Mouse (Mus musculus): ENCODE data around the gene Zbtb22. TPM values are rescaled to one million over a fixed set of nuclear protein-coding genes. Genes with fewer than 3 reads are reported as not detected.

Zbtb22 gene
- polyA plus RNA-seq, 3 experiments from 2014 or later, result 3.7 to 6.8 (median 4.8) TPM

Other genes starting within 250 kb of the Zbtb22 start
- 100 to 1,000 TPM; 269 to 417 (median 346) TPM for gene Hnrnpm, start 229.0 kb upstream of the Zbtb22 start, polyA plus RNA-seq (2017; shearing (Covaris generic))
- 10 to 100 TPM; 22.4 to 38.0 (median 23.1) TPM for gene March2, start 197.2 kb upstream of the Zbtb22 start, polyA plus RNA-seq (2017; shearing (Covaris generic))
- 100 to 1,000 TPM; 261 to 354 (median 270) TPM for gene Rab11b, start 155.4 kb upstream of the Zbtb22 start, polyA plus RNA-seq (2017; shearing (Covaris generic))
- gene Angptl4, start 134.1 kb upstream of the Zbtb22 start, polyA plus RNA-seq (2017; shearing (Covaris generic)), result 1 to 10 TPM; 3.5 to 5.9 (median 4.1) TPM
- 1 to 10 TPM; 2.4 to 2.7 (median 2.4) TPM for gene Kank3, start 105.4 kb upstream of the Zbtb22 start, polyA plus RNA-seq (2017; shearing (Covaris generic))
- gene Rps28, start 91.3 kb upstream of the Zbtb22 start, polyA plus RNA-seq (2017; shearing (Covaris generic)), result 1,000 to 10,000 TPM; 1,118 to 2,316 (median 1,890) TPM
- gene Ndufa7, start 91.3 kb upstream of the Zbtb22 start, polyA plus RNA-seq (2017; shearing (Covaris generic)), result 100 to 1,000 TPM; 364 to 457 (median 417) TPM
- gene Cd320, start 72.8 kb upstream of the Zbtb22 start, polyA plus RNA-seq (2017; shearing (Covaris generic)), result 10 to 100 TPM; 11.2 to 11.6 (median 11.2) TPM
- gene Gm7029, start 42.1 kb upstream of the Zbtb22 start, polyA plus RNA-seq (2017; shearing (Covaris generic)), result not detected
- gene Kifc1, start 25.2 kb upstream of the Zbtb22 start, polyA plus RNA-seq (2017; shearing (Covaris generic)), result 1 to 10 TPM in 2 of 3 experiments, under 1 TPM in 1; 0.20 to 7.4 (median 1.3) TPM
- gene Platr17, start 10.8 kb upstream of the Zbtb22 start, polyA plus RNA-seq (2017; shearing (Covaris generic)), result 10 to 100 TPM in 1 of 3 experiments, 1 to 10 TPM in 2; 5.3 to 10.1 (median 5.4) TPM
- gene Daxx, start 6.5 kb upstream of the Zbtb22 start, polyA plus RNA-seq (2017; shearing (Covaris generic)), result 100 to 1,000 TPM; 101 to 116 (median 102) TPM
- gene Tapbp, start within 50 bp of the Zbtb22 start, polyA plus RNA-seq (2017; shearing (Covaris generic)), result 100 to 1,000 TPM; 367 to 428 (median 385) TPM
- gene Rgl2, start 13.6 kb downstream of the Zbtb22 start, polyA plus RNA-seq (2017; shearing (Covaris generic)), result 10 to 100 TPM; 14.3 to 37.4 (median 31.7) TPM
- gene Pfdn6, start 24.4 kb downstream of the Zbtb22 start, polyA plus RNA-seq (2017; shearing (Covaris generic)), result 100 to 1,000 TPM; 114 to 135 (median 124) TPM
- gene Wdr46, start 24.8 kb downstream of the Zbtb22 start, polyA plus RNA-seq (2017; shearing (Covaris generic)), result 10 to 100 TPM in 2 of 3 experiments, 1 to 10 TPM in 1; 6.8 to 11.0 (median 10.1) TPM
- 10 to 100 TPM; 12.8 to 15.1 (median 13.9) TPM for gene B3galt4, start 35.6 kb downstream of the Zbtb22 start, polyA plus RNA-seq (2017; shearing (Covaris generic))
- 10 to 100 TPM; 27.6 to 30.0 (median 27.8) TPM for gene Vps52, start 39.9 kb downstream of the Zbtb22 start, polyA plus RNA-seq (2017; shearing (Covaris generic))
- gene Rps18, start 40.1 kb downstream of the Zbtb22 start, polyA plus RNA-seq (2017; shearing (Covaris generic)), result 1,000 to 10,000 TPM; 3,532 to 7,587 (median 7,167) TPM
- gene H2-K1, start 84.4 kb downstream of the Zbtb22 start, polyA plus RNA-seq (2017; shearing (Covaris generic)), result 1,000 to 10,000 TPM; 4,943 to 7,708 (median 5,398) TPM
- gene Ring1, start 108.8 kb downstream of the Zbtb22 start, polyA plus RNA-seq (2017; shearing (Covaris generic)), result 1 to 10 TPM; 1.6 to 2.8 (median 2.5) TPM
- 10 to 100 TPM; 28.0 to 31.5 (median 30.7) TPM for gene H2-Ke6, start 112.2 kb downstream of the Zbtb22 start, polyA plus RNA-seq (2017; shearing (Covaris generic))
- 10 to 100 TPM; 40.8 to 49.3 (median 44.7) TPM for gene Slc39a7, start 115.8 kb downstream of the Zbtb22 start, polyA plus RNA-seq (2017; shearing (Covaris generic))
- 10 to 100 TPM in 2 of 3 experiments, 1 to 10 TPM in 1; 7.8 to 10.6 (median 10.1) TPM for gene Rxrb, start 115.9 kb downstream of the Zbtb22 start, polyA plus RNA-seq (2017; shearing (Covaris generic))
- gene Col11a2, start 123.5 kb downstream of the Zbtb22 start, polyA plus RNA-seq (2017; shearing (Covaris generic)), result under 1 TPM in 1 of 3 experiments, not detected in 2; 0.21 TPM
- 10 to 100 TPM; 14.3 to 81.2 (median 53.9) TPM for gene H2-Oa, start 176.4 kb downstream of the Zbtb22 start, polyA plus RNA-seq (2017; shearing (Covaris generic))
- gene H2-DMa, start 203.6 kb downstream of the Zbtb22 start, polyA plus RNA-seq (2017; shearing (Covaris generic)), result 100 to 1,000 TPM in 2 of 3 experiments, 10 to 100 TPM in 1; 75.8 to 241 (median 198) TPM
- 100 to 1,000 TPM; 115 to 154 (median 144) TPM for gene Brd2, start 206.7 kb downstream of the Zbtb22 start, polyA plus RNA-seq (2017; shearing (Covaris generic))
- 10 to 100 TPM in 2 of 3 experiments, 1 to 10 TPM in 1; 9.2 to 14.4 (median 11.3) TPM for gene H2-DMb2, start 227.4 kb downstream of the Zbtb22 start, polyA plus RNA-seq (2017; shearing (Covaris generic))
- gene H2-DMb1, start 237.2 kb downstream of the Zbtb22 start, polyA plus RNA-seq (2017; shearing (Covaris generic)), result 1 to 10 TPM; 2.3 to 5.0 (median 4.5) TPM

Data from inflammation-experienced regulatory T-cells, adult 6 months (primary cell).